Mouse (Mus musculus) ES-Bruce4 (cell line): ENCODE data around the gene Kcnj2.

Experiments
- CTCF ChIP-seq: IDR thresholded peaks from one replicate; pipeline ENCODE4 v1.8.1; 2011; ENCODE audit warnings: low read depth, low read length
- EP300 ChIP-seq: IDR thresholded peaks from 2 replicates; pipeline ENCODE4 v1.6.1; 2011; ENCODE audit warnings: low read depth, low read length; ENCODE audit not compliant: insufficient read depth
- POLR2A ChIP-seq: IDR thresholded peaks from one replicate; pipeline ENCODE4 v1.8.1; 2011; ENCODE audit warnings: low read length; ENCODE audit not compliant: insufficient read depth

GRCm38 (mm10) chr11:111057435-111057834, 8.5 kb upstream of the Kcnj2 start:
- TF ChIP-seq CTCF = no peak
- TF ChIP-seq POLR2A = no peak
- no peak for TF ChIP-seq EP300
